Mouse (Mus musculus): ENCODE data around the gene Yjefn3. TPM values are rescaled to one million over a fixed set of nuclear protein-coding genes. Genes with fewer than 3 reads are reported as not detected.

Gene Yjefn3
- polyA plus RNA-seq, 1 experiment = 3.9 TPM

- Histone ChIP-seq H3K36me3 (ENCODE audit: control insufficient read depth, insufficient read depth, low read length) (no peaks in the 10 kb centered on the region; the same call in 1 of the 2 replicates), H3K4me3 (ENCODE audit: insufficient read depth, low read depth, low read length) (no peak overlapping the region), H3K4me1 (ENCODE audit: control insufficient read depth, insufficient read depth, low read length) (peaks cover 41% of the 10 kb centered on the region), H3K27me3 (replicated peaks; ENCODE audit: control insufficient read depth, insufficient read depth, low read length) (no peaks in the 10 kb centered on the region), H3K27ac (ENCODE audit: insufficient read depth, low read depth, low read length) (peak overlapping the region; percentile 35)
- peak; percentile 83 for DNase-seq
- 48% methylated on average over 7 of the region's 7 CpGs for WGBS
- no peak for TF ChIP-seq CTCF (conservative IDR thresholded peaks at IDR 0.05; ENCODE audit: insufficient read depth, insufficient read length, low read depth, low read length)
- TF ChIP-seq POLR2A (IDR thresholded peaks at IDR 0.05; ENCODE audit: low read depth, low read length) = no peak
These were observed 33.7 kb upstream of the Yjefn3 start for GRCm38 (mm10) chr8:69936050-69936794.

GRCm38 (mm10) chr8:69935431-69935830 lies 32.9 kb upstream of the Yjefn3 start:
- WGBS = 89% methylated on average over 3 of the region's 3 CpGs
- Histone ChIP-seq H3K36me3 (ENCODE audit: control insufficient read depth, insufficient read depth, low read length) (no peaks in the 10 kb centered on the region; the same call in 1 of the 2 replicates), H3K27me3 (replicated peaks; ENCODE audit: control insufficient read depth, insufficient read depth, low read length) (no peaks in the 10 kb centered on the region), H3K27ac (ENCODE audit: insufficient read depth, low read depth, low read length) (peak overlapping the region; percentile 35; the same call in 1 of the 2 replicates), H3K4me3 (ENCODE audit: insufficient read depth, low read depth, low read length) (no peak overlapping the region), H3K4me1 (ENCODE audit: control insufficient read depth, insufficient read depth, low read length) (peaks cover 37% of the 10 kb centered on the region)
- no peak for DNase-seq
- no peak for TF ChIP-seq CTCF (conservative IDR thresholded peaks at IDR 0.05; ENCODE audit: insufficient read depth, insufficient read length, low read depth, low read length)

- Histone ChIP-seq H3K27ac (ENCODE audit: insufficient read depth, low read depth, low read length) (0 out of 2 replicates have a peak overlapping the region, but pooled peaks have one; percentile 11), H3K27me3 (replicated peaks; ENCODE audit: control insufficient read depth, insufficient read depth, low read length) (no peaks in the 10 kb centered on the region), H3K36me3 (ENCODE audit: control insufficient read depth, insufficient read depth, low read length) (no peaks in the 10 kb centered on the region; the same call in 1 of the 2 replicates), H3K4me3 (ENCODE audit: insufficient read depth, low read depth, low read length) (no peak overlapping the region), H3K4me1 (ENCODE audit: control insufficient read depth, insufficient read depth, low read length) (peaks cover 28% of the 10 kb centered on the region)
- TF ChIP-seq CTCF (conservative IDR thresholded peaks at IDR 0.05; ENCODE audit: insufficient read depth, insufficient read length, low read depth, low read length) (no peak), POLR2A (IDR thresholded peaks at IDR 0.05; ENCODE audit: low read depth, low read length) (no peak)
- no peak for DNase-seq
- WGBS = 67% methylated on average over 5 of the region's 5 CpGs
These were observed 32.1 kb upstream of the Yjefn3 start for GRCm38 (mm10) chr8:69934582-69934981.

- TF ChIP-seq CTCF (conservative IDR thresholded peaks at IDR 0.05; ENCODE audit: insufficient read depth, insufficient read length, low read depth, low read length) (no peak), POLR2A (IDR thresholded peaks at IDR 0.05; ENCODE audit: low read depth, low read length) (no peak)
- H3K36me3 ChIP-seq (ENCODE audit: control insufficient read depth, insufficient read depth, low read length) = no peaks in the 10 kb centered on the region; the same call in 1 of the 2 replicates
- no peak for DNase-seq
- whole genome bisulfite sequencing = 37% methylated on average over 2 of the region's 2 CpGs
- no peaks in the 10 kb centered on the region for H3K27me3 ChIP-seq (replicated peaks; ENCODE audit: control insufficient read depth, insufficient read depth, low read length)
- H3K4me1 ChIP-seq (ENCODE audit: control insufficient read depth, insufficient read depth, low read length) = peaks cover 22% of the 10 kb centered on the region
- no peak overlapping the region for H3K4me3 ChIP-seq (ENCODE audit: insufficient read depth, low read depth, low read length)
- H3K27ac ChIP-seq (ENCODE audit: insufficient read depth, low read depth, low read length) = no peak overlapping the region
These were observed 31.3 kb upstream of the Yjefn3 start for GRCm38 (mm10) chr8:69933811-69934210.

GRCm38 (mm10) chr8:69926901-69927300 lies 24.4 kb upstream of the Yjefn3 start:
- Histone ChIP-seq H3K36me3 (ENCODE audit: control insufficient read depth, insufficient read depth, low read length) (no peaks in the 10 kb centered on the region), H3K4me3 (ENCODE audit: insufficient read depth, low read depth, low read length) (no peak overlapping the region), H3K27ac (ENCODE audit: insufficient read depth, low read depth, low read length) (no peak overlapping the region), H3K27me3 (replicated peaks; ENCODE audit: control insufficient read depth, insufficient read depth, low read length) (no peaks in the 10 kb centered on the region), H3K4me1 (ENCODE audit: control insufficient read depth, insufficient read depth, low read length) (peaks cover 7% of the 10 kb centered on the region; the same call in 1 of the 2 replicates)
- TF ChIP-seq POLR2A (IDR thresholded peaks at IDR 0.05; ENCODE audit: low read depth, low read length) (no peak), CTCF (conservative IDR thresholded peaks at IDR 0.05; ENCODE audit: insufficient read depth, insufficient read length, low read depth, low read length) (no peak)
- DNase-seq = peak; percentile 59

- Histone ChIP-seq H3K4me3 (ENCODE audit: insufficient read depth, low read depth, low read length) (no peak overlapping the region), H3K27ac (ENCODE audit: insufficient read depth, low read depth, low read length) (no peak overlapping the region), H3K27me3 (replicated peaks; ENCODE audit: control insufficient read depth, insufficient read depth, low read length) (no peaks in the 10 kb centered on the region), H3K4me1 (ENCODE audit: control insufficient read depth, insufficient read depth, low read length) (peaks cover 23% of the 10 kb centered on the region), H3K36me3 (ENCODE audit: control insufficient read depth, insufficient read depth, low read length) (no peaks in the 10 kb centered on the region)
- no peak for TF ChIP-seq POLR2A (IDR thresholded peaks at IDR 0.05; ENCODE audit: low read depth, low read length)
- TF ChIP-seq CTCF (conservative IDR thresholded peaks at IDR 0.05; ENCODE audit: insufficient read depth, insufficient read length, low read depth, low read length) = no peak
- 74% methylated on average over 1 of the region's 1 CpGs for WGBS
- DNase-seq = no peak
These were observed 21.5 kb upstream of the Yjefn3 start for GRCm38 (mm10) chr8:69923986-69924385.

- WGBS = 70% methylated on average over 2 of the region's 2 CpGs
- TF ChIP-seq CTCF (conservative IDR thresholded peaks at IDR 0.05; ENCODE audit: insufficient read depth, insufficient read length, low read depth, low read length) = no peak
- TF ChIP-seq POLR2A (IDR thresholded peaks at IDR 0.05; ENCODE audit: low read depth, low read length) = no peak
- DNase-seq = peak; percentile 78
- H3K4me1 ChIP-seq (ENCODE audit: control insufficient read depth, insufficient read depth, low read length) = peaks cover 16% of the 10 kb centered on the region
- peak overlapping the region; percentile 6; the same call in 1 of the 2 replicates for H3K27ac ChIP-seq (ENCODE audit: insufficient read depth, low read depth, low read length)
- H3K4me3 ChIP-seq (ENCODE audit: insufficient read depth, low read depth, low read length) = no peak overlapping the region
- H3K27me3 ChIP-seq (replicated peaks; ENCODE audit: control insufficient read depth, insufficient read depth, low read length) = no peaks in the 10 kb centered on the region
- peaks cover 2% of the 10 kb centered on the region; the same call in 1 of the 2 replicates for H3K36me3 ChIP-seq (ENCODE audit: control insufficient read depth, insufficient read depth, low read length)
These were observed 18.6 kb upstream of the Yjefn3 start for GRCm38 (mm10) chr8:69921141-69921540.
